Mouse (Mus musculus) hindbrain, embryonic 11.5 days (tissue): ENCODE results near the gene Adcy2. TPM values are rescaled to one million over a fixed set of nuclear protein-coding genes. Genes with fewer than 3 reads are reported as not detected.

Source experiments
- ATAC-seq: fragments of 200-750 bp; cut with Nextera tagmentation; 2 replicates; pipeline ENCODE4 v1.8.0; 2017; ENCODE audit warnings: mild to moderate bottlenecking, moderate TSS enrichment, moderate library complexity; ENCODE audit not compliant: low FRiP score
- DNase-seq: peaks from one replicate; pipeline ENCODE4 v3.0.0-alpha.2; 2015; ENCODE audit warnings: low spot score
- H3K27ac ChIP-seq: fragments of 300-500 bp; sonication (generic); 2 replicates; pipeline ENCODE4 v1.5.1; 2014; ENCODE audit warnings: mild to moderate bottlenecking, low read depth, low read length
- H3K27me3 ChIP-seq: fragments of 300-500 bp; sonication (generic); 2 replicates; pipeline ENCODE4 v1.6.1; 2014; ENCODE audit warnings: mild to moderate bottlenecking, low read length, moderate library complexity, mixed read lengths; ENCODE audit not compliant: control insufficient read depth, insufficient read depth
- H3K36me3 ChIP-seq: fragments of 300-500 bp; sonication (generic); 2 replicates; pipeline ENCODE4 v1.6.1; 2014; ENCODE audit warnings: mild to moderate bottlenecking, low read length, moderate library complexity, mixed read lengths; ENCODE audit not compliant: control insufficient read depth, insufficient read depth
- H3K4me1 ChIP-seq: fragments of 300-500 bp; sonication (generic); replicated peaks from 2 replicates; pipeline ENCODE4 v1.6.1; 2014; ENCODE audit warnings: low read length, mixed read lengths; ENCODE audit not compliant: control insufficient read depth, insufficient read depth
- H3K4me2 ChIP-seq: fragments of 300-500 bp; sonication (generic); replicated peaks from 2 replicates; pipeline ENCODE4 v1.6.1; 2014; ENCODE audit warnings: mild to moderate bottlenecking, low read depth, low read length
- H3K4me3 ChIP-seq: fragments of 300-500 bp; sonication (generic); 2 replicates; pipeline ENCODE4 v1.5.1; 2014; ENCODE audit warnings: low read depth, low read length
- H3K9ac ChIP-seq: fragments of 300-500 bp; sonication (generic); 2 replicates; pipeline ENCODE4 v1.6.1; 2014; ENCODE audit warnings: low read depth, low read length
- H3K9me3 ChIP-seq: fragments of 300-500 bp; sonication (generic); 2 replicates; pipeline ENCODE4 v1.6.1; 2016; ENCODE audit warnings: low read length; ENCODE audit not compliant: control insufficient read depth
- WGBS: fragments of 180-500 bp; shearing (Covaris S2); extraction: QIAGEN DNeasy Blood & Tissue Kit; methylation state at CpG from one replicate; pipeline ENCODE4 v1.1.7; 2014; 5-methylcytosine and 5-hydroxymethylcytosine counted together
- polyA plus RNA-seq: library from polyadenylated mRNA; unstranded; fragments of >200 nt; fragmentation: Nextera tagmentation; extraction: Ambion mirVana; gene quantifications from 2 replicates; pipeline ENCODE4 v1.2.1, GENCODE M21; 2014

Gene Adcy2
- polyA plus RNA-seq, 1 experiment from 2014 or later: 3.3 TPM

- Histone ChIP-seq H3K27ac (no peak overlapping the region), H3K36me3 (no peaks in the 10 kb centered on the region), H3K9me3 (no peaks in the 10 kb centered on the region), H3K4me3 (no peak overlapping the region), H3K4me2 (no peak overlapping the region), H3K27me3 (no peaks in the 10 kb centered on the region), H3K9ac (no peak overlapping the region), H3K4me1 (no peaks in the 10 kb centered on the region)
- DNase-seq (no peak), ATAC-seq (no peak)
- 81% methylated on average over 5 of the region's 5 CpGs for WGBS
These were observed 7.6 kb upstream of the Adcy2 start for GRCm38 (mm10) chr13:69006915-69007314.

GRCm38 (mm10) chr13:69006091-69006490 is 6.8 kb upstream of the Adcy2 start:
- ATAC-seq (no peak), DNase-seq (no peak)
- Histone ChIP-seq H3K36me3 (no peaks in the 10 kb centered on the region), H3K9me3 (no peaks in the 10 kb centered on the region), H3K27ac (no peak overlapping the region), H3K4me1 (no peaks in the 10 kb centered on the region), H3K27me3 (no peaks in the 10 kb centered on the region), H3K9ac (no peak overlapping the region), H3K4me2 (no peak overlapping the region), H3K4me3 (no peak overlapping the region)
- 85% methylated on average over 4 of the region's 4 CpGs for WGBS

DNA sequence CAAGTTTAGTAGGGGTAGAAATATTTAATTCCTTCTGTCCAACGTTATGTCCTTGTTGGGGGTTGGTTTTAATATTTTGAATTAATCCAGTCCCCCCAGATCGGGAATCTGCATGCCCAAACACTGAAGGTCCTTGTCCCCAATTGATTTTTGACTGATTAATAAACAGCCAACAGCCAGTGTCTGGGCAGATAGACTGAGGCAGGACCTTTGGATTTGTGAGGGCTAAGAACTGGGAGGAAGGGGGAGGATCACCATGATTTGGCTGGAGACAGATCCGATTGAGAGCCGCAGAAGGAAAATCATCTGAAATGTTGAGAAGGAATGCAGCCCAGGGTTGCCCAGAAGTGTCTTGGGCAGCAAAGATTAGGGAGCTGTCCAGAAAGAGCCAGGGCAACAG is 5.1 kb upstream of the Adcy2 start:
- DNase-seq (no peak), ATAC-seq (no peak)
- Histone ChIP-seq H3K4me2 (no peak overlapping the region), H3K9ac (no peak overlapping the region), H3K9me3 (no peaks in the 10 kb centered on the region), H3K27ac (no peak overlapping the region), H3K36me3 (no peaks in the 10 kb centered on the region), H3K4me1 (no peaks in the 10 kb centered on the region), H3K4me3 (no peak overlapping the region), H3K27me3 (no peaks in the 10 kb centered on the region)
- 81% methylated on average over 4 of the region's 4 CpGs for WGBS

GRCm38 (mm10) chr13:69002631-69003030 is 3.3 kb upstream of the Adcy2 start:
- Histone ChIP-seq H3K36me3 (no peaks in the 10 kb centered on the region), H3K9me3 (no peaks in the 10 kb centered on the region), H3K27me3 (peaks cover 7% of the 10 kb centered on the region), H3K9ac (no peak overlapping the region), H3K4me1 (0 out of 2 replicates have a peak, but pooled peaks cover 2% of the 10 kb centered on the region), H3K27ac (no peak overlapping the region), H3K4me3 (no peak overlapping the region), H3K4me2 (no peak overlapping the region)
- 85% methylated on average over 5 of the region's 5 CpGs for WGBS
- DNase-seq (no peak), ATAC-seq (no peak)

GRCm38 (mm10) chr13:69002173-69002572 is 2.8 kb upstream of the Adcy2 start:
- no peaks in the 10 kb centered on the region for H3K36me3 ChIP-seq
- ATAC-seq (no peak), DNase-seq (peak; percentile 78)
- no peak overlapping the region for H3K4me3 ChIP-seq
- WGBS: 20% methylated on average over 4 of the region's 4 CpGs
- no peak overlapping the region for H3K4me2 ChIP-seq
- H3K27ac ChIP-seq: no peak overlapping the region
- no peak overlapping the region for H3K9ac ChIP-seq
- peaks cover 9% of the 10 kb centered on the region for H3K27me3 ChIP-seq
- 0 out of 2 replicates have a peak, but pooled peaks cover 2% of the 10 kb centered on the region for H3K4me1 ChIP-seq
- H3K9me3 ChIP-seq: no peaks in the 10 kb centered on the region

DNA sequence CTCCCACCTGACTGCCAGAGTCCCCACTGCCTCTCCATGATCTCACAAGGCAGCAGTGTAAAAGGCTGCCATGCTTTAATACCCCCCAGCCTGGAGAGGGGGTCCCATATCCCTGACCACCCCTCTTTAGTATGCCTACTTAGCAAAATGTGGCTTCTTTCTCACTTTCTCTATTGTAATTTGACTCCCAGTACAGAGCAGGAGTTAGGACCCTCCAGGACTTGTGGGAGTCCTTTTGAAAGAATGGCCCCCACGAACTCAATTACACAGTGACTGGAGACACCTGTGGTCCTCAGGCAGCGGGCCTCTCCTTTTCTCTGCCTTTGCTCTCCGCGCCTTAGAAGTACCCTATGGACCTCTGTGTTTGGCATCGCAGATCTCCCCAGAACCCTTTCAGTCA is 485 bp upstream of the Adcy2 start:
- ATAC-seq (no peak), DNase-seq (no peak)
- Histone ChIP-seq H3K9ac (peak overlapping the region; percentile 72; the same call in 1 of the 2 replicates), H3K27me3 (peaks cover 9% of the 10 kb centered on the region), H3K9me3 (no peaks in the 10 kb centered on the region), H3K27ac (no peak overlapping the region), H3K36me3 (no peaks in the 10 kb centered on the region), H3K4me1 (0 out of 2 replicates have a peak, but pooled peaks cover 2% of the 10 kb centered on the region), H3K4me2 (peak overlapping the region; percentile 76), H3K4me3 (peak overlapping the region; percentile 57)
- WGBS: 48% methylated on average over 5 of the region's 5 CpGs

- Histone ChIP-seq H3K27ac (no peak overlapping the region), H3K9me3 (no peaks in the 10 kb centered on the region), H3K4me1 (0 out of 2 replicates have a peak, but pooled peaks cover 2% of the 10 kb centered on the region), H3K36me3 (no peaks in the 10 kb centered on the region), H3K4me3 (peak overlapping the region; percentile 57), H3K4me2 (peak overlapping the region; percentile 76), H3K9ac (peak overlapping the region; percentile 72), H3K27me3 (peaks cover 9% of the 10 kb centered on the region)
- under 1% methylated on average over 17 of the region's 17 CpGs for WGBS
- DNase-seq (no peak), ATAC-seq (peak; percentile 49)
These were observed 803 bp downstream of the Adcy2 start for GRCm38 (mm10) chr13:68998558-68998917.

DNA sequence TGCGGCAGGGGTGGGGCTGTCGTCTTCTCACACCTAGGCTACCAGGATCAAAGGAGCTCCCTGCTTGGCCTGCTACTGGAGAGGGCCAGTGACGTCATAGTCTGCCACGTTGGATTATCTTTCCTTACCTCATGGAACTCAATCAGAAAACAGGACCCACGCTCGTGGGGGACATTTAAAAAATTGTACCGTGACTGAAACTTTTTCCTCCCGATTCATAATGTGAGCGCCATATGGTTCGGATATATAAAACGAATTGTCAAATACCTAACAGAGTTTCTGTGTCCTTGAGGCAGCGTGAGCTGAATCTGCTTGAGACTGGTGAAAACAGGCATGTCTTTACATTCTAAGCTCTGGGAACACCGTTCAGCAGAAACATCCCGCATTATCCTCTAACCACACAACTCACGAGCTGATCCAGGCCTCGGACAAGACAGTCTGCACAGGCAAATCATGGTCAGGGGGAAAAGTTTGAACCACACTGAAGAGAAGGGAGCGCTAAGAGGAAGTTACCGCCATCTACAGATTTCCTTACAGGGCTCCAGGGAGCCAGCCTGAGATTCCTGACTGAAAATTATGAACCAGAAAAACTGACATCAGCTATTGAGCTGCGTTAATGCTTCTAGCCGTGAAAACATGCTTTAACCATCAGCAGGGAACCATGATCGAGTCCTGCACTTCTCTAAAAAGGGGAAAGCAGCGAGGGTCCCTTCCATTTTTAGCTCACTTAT is 1.4 kb downstream of the Adcy2 start:
- DNase-seq (peak; percentile 58), ATAC-seq (no peak)
- Histone ChIP-seq H3K27ac (no peak overlapping the region), H3K9ac (no peak overlapping the region; the same call in 1 of the 2 replicates), H3K9me3 (no peaks in the 10 kb centered on the region), H3K4me2 (peak overlapping the region; percentile 76), H3K27me3 (peaks cover 9% of the 10 kb centered on the region), H3K36me3 (no peaks in the 10 kb centered on the region), H3K4me1 (0 out of 2 replicates have a peak, but pooled peaks cover 2% of the 10 kb centered on the region), H3K4me3 (peak overlapping the region; percentile 57)
- 11% methylated on average over 22 of the region's 22 CpGs for WGBS

DNA sequence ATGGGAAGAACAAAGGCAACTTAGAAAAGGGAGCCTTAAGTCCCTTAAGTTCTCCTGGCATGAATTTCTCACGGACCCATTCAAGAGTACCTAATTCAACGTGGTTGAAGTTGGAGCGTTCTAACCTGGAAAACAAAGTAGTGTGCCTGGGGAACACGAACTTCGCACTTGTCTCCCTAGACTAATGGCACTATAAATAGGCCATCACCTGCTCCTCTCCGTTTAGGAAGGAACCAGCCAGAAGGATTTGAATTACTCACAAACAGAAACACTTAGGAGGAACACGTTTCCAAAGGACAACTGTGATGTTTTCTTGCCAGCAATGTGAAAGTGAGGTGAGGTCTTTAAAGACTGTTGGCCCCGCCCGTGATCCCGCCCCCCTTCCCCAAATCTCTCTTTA is 2.0 kb downstream of the Adcy2 start:
- H3K4me3 ChIP-seq: no peak overlapping the region
- H3K4me2 ChIP-seq: no peak overlapping the region; the same call in 1 of the 2 replicates
- 0 out of 2 replicates have a peak, but pooled peaks cover 2% of the 10 kb centered on the region for H3K4me1 ChIP-seq
- 29% methylated on average over 10 of the region's 10 CpGs for WGBS
- no peak for DNase-seq
- H3K27me3 ChIP-seq: peaks cover 9% of the 10 kb centered on the region
- no peak for ATAC-seq
- no peaks in the 10 kb centered on the region for H3K9me3 ChIP-seq
- H3K36me3 ChIP-seq: no peaks in the 10 kb centered on the region
- H3K27ac ChIP-seq: no peak overlapping the region
- H3K9ac ChIP-seq: no peak overlapping the region
